24 mouse cellular contexts compared by ENCODE assay signal in genomic region chr15:102386640-102387039, GRCm38 (mm10). TPM values are rescaled to one million over a fixed set of nuclear protein-coding genes. Genes with fewer than 3 reads are reported as not detected.
A peak's percentile ranks its signal among the peaks of the same experiment; 100 is the strongest.
DNase-seq lines count a peak whose midpoint lies in the region; ATAC-seq and TF ChIP-seq lines count a peak whose summit lies in the region.
"Had no signal": no experiment of that assay in that cellular context is flagged by ENCODE, and none has a peak within 500 bp of the region (broad histone marks: within the 10 kb centered on the region; RNA-seq: fewer than 3 reads in every experiment).

No protein-coding gene starts in this region.

- TF ChIP-seq CTCF in CH12.LX (conservative IDR thresholded peaks at IDR 0.05 in 1 of 2, IDR thresholded peaks at IDR 0.05 in 1 of 2; ENCODE audit: low read depth in 2 of 2, low read length in 2 of 2): no peak
- TF ChIP-seq CTCF in gastrocnemius, adult 2 months (IDR thresholded peaks at IDR 0.05): no peak

- H3K4me2 ChIP-seq in CH12.LX (ENCODE audit: insufficient read depth, low read depth, poor library complexity, severe bottlenecking): no peak overlapping the region
- no peak overlapping the region for H3K4me2 ChIP-seq in liver, embryonic 13.5 days
- H3K4me2 ChIP-seq: heart, embryonic 11.5 days; hindbrain, embryonic 14.5 days; kidney, embryonic 15.5 days; midbrain, embryonic 13.5 days; stomach, embryonic 15.5 days had no signal

- TF ChIP-seq EP300 in CH12.LX (IDR thresholded peaks at IDR 0.05; ENCODE audit: low read length): no peak

- H3K79me2 ChIP-seq in CH12.LX (replicated peaks; ENCODE audit: control insufficient read depth, extremely low read depth, insufficient read depth, poor library complexity, severe bottlenecking): no peaks in the 10 kb centered on the region

- peaks cover 7 to 25% of the 10 kb centered on the region in 2 experiments for H3K4me1 ChIP-seq in CH12.LX (ENCODE audit: control insufficient read depth in 1 of 2, insufficient read depth in 2 of 2)
- peaks cover 23% of the 10 kb centered on the region for H3K4me1 ChIP-seq in liver, embryonic 13.5 days (replicated peaks)
- H3K4me1 ChIP-seq: midbrain, embryonic 13.5 days; stomach, embryonic 15.5 days had no signal

- H3K9me3 ChIP-seq in CH12.LX (replicated peaks; ENCODE audit: low read length): no peaks in the 10 kb centered on the region
- no peaks in the 10 kb centered on the region for H3K9me3 ChIP-seq in liver, embryonic 13.5 days (replicated peaks)
- H3K9me3 ChIP-seq: G1E; kidney, embryonic 15.5 days; midbrain, embryonic 13.5 days; stomach, embryonic 15.5 days had no signal

- dilution Hi-C loops in CH12.LX (cut with MboI; ENCODE audit: extremely low pct_ligation_motif_present, extremely low pct_unique_long_range_greater_than_20kb, low sequenced_read_pairs): no loop called here

- intact Hi-C loops in gastrocnemius, adult 2 months (cut with DNase I): no loop called here

- in situ Hi-C loops in CH12.LX (cut with MboI; ENCODE audit: low pct_ligation_motif_present, low pct_unique_long_range_greater_than_20kb, low sequenced_read_pairs): no loop called here

- no peak for TF ChIP-seq RAD21 in CH12.LX (IDR thresholded peaks at IDR 0.05; ENCODE audit: low read depth, low read length)

- no peak overlapping the region for H3K4me3 ChIP-seq in CH12.LX (replicated peaks in 1 of 3; ENCODE audit: low read depth in 2 of 3, low read length in 2 of 3, poor library complexity in 1 of 3)
- H3K4me3 ChIP-seq in liver, embryonic 13.5 days (replicated peaks): no peak overlapping the region
- H3K4me3 ChIP-seq in gastrocnemius, adult 2 months: no peak overlapping the region
- H3K4me3 ChIP-seq: kidney, embryonic 15.5 days; midbrain, embryonic 13.5 days; stomach, embryonic 15.5 days had no signal

- ATAC-seq in liver, embryonic 13.5 days (ENCODE audit: low read depth): peak; percentile 65; the same call in 1 of the 2 replicates
- ATAC-seq: forebrain, postnatal 0 days; intestine, embryonic 16.5 days; midbrain, embryonic 13.5 days had no signal

- H3K27me3 ChIP-seq in CH12.LX (replicated peaks): no peaks in the 10 kb centered on the region
- no peaks in the 10 kb centered on the region for H3K27me3 ChIP-seq in liver, embryonic 13.5 days
- H3K27me3 ChIP-seq: kidney, embryonic 15.5 days; midbrain, embryonic 13.5 days; stomach, embryonic 15.5 days had no signal

- 36% methylated on average over 9 of the region's 9 CpGs for WGBS in liver, embryonic 13.5 days (ENCODE audit: insufficient replicate concordance)

- DNase-seq in 3134 (ENCODE audit: extremely low read depth, insufficient read length, low spot score) (peak; percentile 43), CH12.LX (ENCODE audit: extremely low read depth) (peak; percentile 48), ZHBTc4 (ENCODE audit: low read depth, low spot score) (peak; percentile 83)
- no peak for DNase-seq in liver, embryonic 13.5 days
- DNase-seq in layer of hippocampus, postnatal 25 days (ENCODE audit: extremely low spot score in 1 of 2, low spot score in 1 of 2): no peak
- DNase-seq in gastrocnemius, adult 18-20 months (ENCODE audit: low spot score): no peak
- no peak for DNase-seq in B cell, adult 2 months
- no peak for DNase-seq in gastrocnemius, adult 2 months
- DNase-seq: adrenal gland, postnatal 14 days; cerebellum, adult 18-20 months; forebrain, postnatal 0 days; gastrocnemius, postnatal 10 days; heart, postnatal 14 days; layer of hippocampus, postnatal 36 days; thymus, postnatal 25 days had no signal

- H3K9ac ChIP-seq in CH12.LX (ENCODE audit: insufficient read depth, low read depth): no peak overlapping the region
- no peak overlapping the region for H3K9ac ChIP-seq in liver, embryonic 13.5 days
- H3K9ac ChIP-seq: forebrain, postnatal 0 days; hindbrain, embryonic 14.5 days; kidney, embryonic 15.5 days; midbrain, embryonic 13.5 days; stomach, embryonic 15.5 days had no signal

- no peaks in the 10 kb centered on the region for H3K36me3 ChIP-seq in CH12.LX (replicated peaks in 1 of 2; ENCODE audit: control insufficient read depth in 1 of 2, insufficient read depth in 1 of 2, low read length in 1 of 2)
- no peaks in the 10 kb centered on the region for H3K36me3 ChIP-seq in liver, embryonic 13.5 days
- H3K36me3 ChIP-seq: G1E; kidney, embryonic 15.5 days; midbrain, embryonic 13.5 days; stomach, embryonic 15.5 days had no signal

- no peak overlapping the region for H3K27ac ChIP-seq in CH12.LX (ENCODE audit: insufficient read depth, low read depth)
- H3K27ac ChIP-seq in liver, embryonic 13.5 days: no peak overlapping the region
- no peak overlapping the region for H3K27ac ChIP-seq in gastrocnemius, adult 2 months
- H3K27ac ChIP-seq: hindbrain, embryonic 14.5 days; kidney, embryonic 15.5 days; midbrain, embryonic 13.5 days; stomach, embryonic 15.5 days had no signal

- no peak for TF ChIP-seq POLR2A in CH12.LX (IDR thresholded peaks at IDR 0.05; ENCODE audit: low read depth, low read length)

TF ChIP-seq in CH12.LX, 34 proteins besides CTCF, POLR2A, EP300 and RAD21:
- TF ChIP-seq CHD2 (IDR thresholded peaks at IDR 0.05; ENCODE audit: low read length): no peak
- TF ChIP-seq USF2 (conservative IDR thresholded peaks at IDR 0.05; ENCODE audit: low read depth, low read length): no peak
- TF ChIP-seq MYC (IDR thresholded peaks at IDR 0.05; ENCODE audit: low read depth, low read length): no peak
- no peak for TF ChIP-seq JUN (IDR thresholded peaks at IDR 0.05; ENCODE audit: insufficient read depth, low read depth, low read length)
- TF ChIP-seq JUND (conservative IDR thresholded peaks at IDR 0.05; ENCODE audit: low read depth, low read length): no peak
- TF ChIP-seq TBP (conservative IDR thresholded peaks at IDR 0.05; ENCODE audit: low read depth, low read length): no peak
- no peak for TF ChIP-seq SMC3 (IDR thresholded peaks at IDR 0.05; ENCODE audit: low read depth, low read length)
- TF ChIP-seq ETS1 (conservative IDR thresholded peaks at IDR 0.05; ENCODE audit: low read depth, low read length): no peak
- no peak for TF ChIP-seq POLR2AphosphoS2 (IDR thresholded peaks at IDR 0.05; ENCODE audit: low read depth, low read length)
- no peak for TF ChIP-seq SIN3A (IDR thresholded peaks at IDR 0.05; ENCODE audit: low read length)
- no peak for TF ChIP-seq NELFE (IDR thresholded peaks at IDR 0.05; ENCODE audit: low read depth, low read length)
- TF ChIP-seq MAFK (IDR thresholded peaks at IDR 0.05; ENCODE audit: insufficient replicate concordance, low read length): no peak
- TF ChIP-seq BHLHE40 (IDR thresholded peaks at IDR 0.05; ENCODE audit: low read depth, low read length): no peak
- TF ChIP-seq NRF1 (IDR thresholded peaks at IDR 0.05; ENCODE audit: low read depth, low read length): no peak
- no peak for TF ChIP-seq KAT2A (IDR thresholded peaks at IDR 0.05; ENCODE audit: insufficient replicate concordance, low read length)
- TF ChIP-seq ZMIZ1 (IDR thresholded peaks at IDR 0.05; ENCODE audit: low read depth, low read length): no peak
- no peak for TF ChIP-seq PAX5 (IDR thresholded peaks at IDR 0.05; ENCODE audit: low read length)
- no peak for TF ChIP-seq CHD1 (IDR thresholded peaks at IDR 0.05; ENCODE audit: low read depth, low read length)

RNA-seq across cellular contexts. Expression of gene Sp1, which starts 19.3 kb away (rescaled TPM):
- 23.3 and 23.5 TPM in 2 replicates for total RNA-seq in CH12.LX (2012; rRNA removed)
- total RNA-seq in CH12.LX (2014; rRNA removed): 22.3 and 27.1 TPM in 2 replicates
- polyA plus RNA-seq in CH12.LX (2012; ENCODE audit: insufficient read length, low read depth): 25.6 and 31.8 TPM in 2 replicates
- polyA plus RNA-seq in liver, embryonic 13.5 days (2015; fragmentation: Nextera tagmentation; extraction: Ambion mirVana): 4.0 and 4.3 TPM in 2 replicates
- total RNA-seq in layer of hippocampus, postnatal 25 days (2021): 10 to 100 TPM; 22.5 to 24.2 TPM
- total RNA-seq in gastrocnemius, adult 18-20 months (2021): 10 to 100 TPM; 16.1 to 19.3 TPM
- 10 to 100 TPM; 23.0 to 25.1 TPM for total RNA-seq in gastrocnemius, adult 2 months (2021)

RNA-seq across cellular contexts. Expression of gene Sp7, which starts 19.7 kb away (rescaled TPM):
- 0.04 TPM in 1 of 2 replicates, not detected in the other for total RNA-seq in CH12.LX (2012; rRNA removed)
- total RNA-seq in CH12.LX (2014; rRNA removed): not detected in 2 replicates
- polyA plus RNA-seq in CH12.LX (2012; ENCODE audit: insufficient read length, low read depth): not detected in 2 replicates
- 0.07 and 0.09 TPM in 2 replicates for polyA plus RNA-seq in liver, embryonic 13.5 days (2015; fragmentation: Nextera tagmentation; extraction: Ambion mirVana)
- total RNA-seq in layer of hippocampus, postnatal 25 days (2021): under 1 TPM; 0.86 to 0.99 TPM
- total RNA-seq in gastrocnemius, adult 18-20 months (2021): not detected
- total RNA-seq in gastrocnemius, adult 2 months (2021): not detected
- total RNA-seq: adrenal gland, postnatal 14 days; heart, postnatal 14 days had no signal
- polyA plus RNA-seq: G1E; large intestine, adult 2 months had no signal

RNA-seq across cellular contexts. Expression of gene Aaas, which starts 36.1 kb away (rescaled TPM):
- total RNA-seq in CH12.LX (2012; rRNA removed): 95.5 and 98.3 TPM in 2 replicates
- total RNA-seq in CH12.LX (2014; rRNA removed): 107 and 126 TPM in 2 replicates
- polyA plus RNA-seq in CH12.LX (2012; ENCODE audit: insufficient read length, low read depth): 241 and 266 TPM in 2 replicates
- polyA plus RNA-seq in liver, embryonic 13.5 days (2015; fragmentation: Nextera tagmentation; extraction: Ambion mirVana): 60.9 and 61.9 TPM in 2 replicates
- total RNA-seq in layer of hippocampus, postnatal 25 days (2021): 10 to 100 TPM; 19.6 to 23.1 TPM
- total RNA-seq in gastrocnemius, adult 18-20 months (2021): 10 to 100 TPM in 1 of 2 experiments, 1 to 10 TPM in 1; 6.6 to 11.4 TPM
- total RNA-seq in gastrocnemius, adult 2 months (2021): 1 to 10 TPM; 5.7 to 7.8 TPM

RNA-seq across cellular contexts. Expression of gene Myg1, which starts 55.1 kb away (rescaled TPM):
- 105 and 126 TPM in 2 replicates for total RNA-seq in CH12.LX (2012; rRNA removed)
- total RNA-seq in CH12.LX (2014; rRNA removed): 121 and 133 TPM in 2 replicates
- polyA plus RNA-seq in CH12.LX (2012; ENCODE audit: insufficient read length, low read depth): 132 and 166 TPM in 2 replicates
- polyA plus RNA-seq in liver, embryonic 13.5 days (2015; fragmentation: Nextera tagmentation; extraction: Ambion mirVana): 46.0 and 48.6 TPM in 2 replicates
- total RNA-seq in layer of hippocampus, postnatal 25 days (2021): 10 to 100 TPM; 63.0 to 66.1 TPM
- 10 to 100 TPM; 12.9 to 20.2 TPM for total RNA-seq in gastrocnemius, adult 18-20 months (2021)
- 10 to 100 TPM; 15.6 to 16.0 TPM for total RNA-seq in gastrocnemius, adult 2 months (2021)

RNA-seq across cellular contexts. Expression of gene Amhr2, which starts 58.5 kb away (rescaled TPM):
- total RNA-seq in CH12.LX (2012; rRNA removed): not detected in 2 replicates
- not detected in 2 replicates for total RNA-seq in CH12.LX (2014; rRNA removed)
- not detected in 2 replicates for polyA plus RNA-seq in CH12.LX (2012; ENCODE audit: insufficient read length, low read depth)
- polyA plus RNA-seq in liver, embryonic 13.5 days (2015; fragmentation: Nextera tagmentation; extraction: Ambion mirVana): 0.14 and 0.42 TPM in 2 replicates
- under 1 TPM; 0.80 to 0.91 TPM for total RNA-seq in layer of hippocampus, postnatal 25 days (2021)
- 10 to 100 TPM; 11.1 to 17.7 TPM for total RNA-seq in gastrocnemius, adult 18-20 months (2021)
- 1 to 10 TPM; 7.2 to 9.5 TPM for total RNA-seq in gastrocnemius, adult 2 months (2021)
- total RNA-seq: G1E had no signal
- polyA plus RNA-seq: embryonic facial prominence, embryonic 11.5 days; G1E had no signal

Comparison
In these comparisons a context has a peak if more than half of its experiments do, and no peak if none do; other contexts are left out.
1. DNase-seq: peak in 3134 (single experiment), CH12.LX (single experiment) and ZHBTc4 (single experiment); none in liver, embryonic 13.5 days (single experiment), layer of hippocampus, postnatal 25 days (0 of 2), gastrocnemius, adult 18-20 months (single experiment), B cell, adult 2 months (0 of 2) and gastrocnemius, adult 2 months (single experiment).
2. RNA of gene Aaas, which starts 36.1 kb away (total RNA-seq): 95.5 to 126 TPM in CH12.LX; 19.6 to 23.1 TPM in layer of hippocampus, postnatal 25 days, 6.6 to 11.4 TPM in gastrocnemius, adult 18-20 months and 5.7 to 7.8 TPM in gastrocnemius, adult 2 months; every median in the first group is over 4 times any median in the second.